Mouse (Mus musculus) spleen, adult 2 months (tissue): ENCODE measurements around the gene Cspg4. TPM values are rescaled to one million over a fixed set of nuclear protein-coding genes. Genes with fewer than 3 reads are reported as not detected.

ENCODE experiments used
- DNase-seq, 2 experiments: peaks; one replicate each; pipeline versions ENCODE4 v3.0.0 to v3.0.0-alpha.2; 2012 to 2021; ENCODE audit warnings: low spot score in 2 of 2, low read depth in 1 of 2
- H3K27ac ChIP-seq: fragments of 200-500 bp; 2 replicates; pipeline ENCODE4 v1.5.1; 2012; ENCODE audit warnings: low read length, inconsistent platforms; ENCODE audit not compliant: insufficient read depth
- H3K27me3 ChIP-seq: fragments of 200-500 bp; 2 replicates; pipeline ENCODE4 v1.6.1; 2012; ENCODE audit warnings: mild to moderate bottlenecking, moderate library complexity, low read length, inconsistent platforms; ENCODE audit not compliant: control insufficient read depth, insufficient read depth
- H3K36me3 ChIP-seq: fragments of 200-500 bp; 2 replicates; pipeline ENCODE4 v1.6.1; 2012; ENCODE audit warnings: mild to moderate bottlenecking, low read length, inconsistent platforms; ENCODE audit not compliant: control insufficient read depth, insufficient read depth
- H3K4me1 ChIP-seq: fragments of 200-500 bp; 2 replicates; pipeline ENCODE4 v1.6.1; 2011; ENCODE audit warnings: inconsistent platforms; ENCODE audit not compliant: control insufficient read depth, insufficient read depth, insufficient read length
- H3K4me3 ChIP-seq: fragments of 200-500 bp; 2 replicates; pipeline ENCODE4 v1.5.1; 2011; ENCODE audit warnings: mild to moderate bottlenecking, inconsistent platforms; ENCODE audit not compliant: insufficient read depth, insufficient read length; ENCODE audit errors: extremely low read depth
- CTCF ChIP-seq: fragments of 200-500 bp; IDR thresholded peaks from 2 replicates; pipeline ENCODE4 v1.5.1; 2011; ENCODE audit warnings: mild to moderate bottlenecking, inconsistent platforms; ENCODE audit not compliant: insufficient read depth, insufficient read length, insufficient replicate concordance; ENCODE audit errors: extremely low read depth
- POLR2A ChIP-seq: fragments of 200-500 bp; IDR thresholded peaks from 2 replicates; pipeline ENCODE4 v1.6.1; 2011; ENCODE audit warnings: low read depth, low read length, inconsistent platforms
- WGBS: fragments of 180-500 bp; shearing (Covaris S2); methylation state at CpG from one replicate; pipeline ENCODE4 v1.1.7; 2018; 5-methylcytosine and 5-hydroxymethylcytosine counted together
- polyA plus RNA-seq: library from polyadenylated mRNA; depleted of rRNA; stranded (reverse); fragments of >200 nt; gene quantifications from 2 replicates; pipeline ENCODE4 v1.2.3, GENCODE M21; 2012

The Cspg4 gene
- polyA plus RNA-seq, 1 experiment: 1.3 TPM

DNA sequence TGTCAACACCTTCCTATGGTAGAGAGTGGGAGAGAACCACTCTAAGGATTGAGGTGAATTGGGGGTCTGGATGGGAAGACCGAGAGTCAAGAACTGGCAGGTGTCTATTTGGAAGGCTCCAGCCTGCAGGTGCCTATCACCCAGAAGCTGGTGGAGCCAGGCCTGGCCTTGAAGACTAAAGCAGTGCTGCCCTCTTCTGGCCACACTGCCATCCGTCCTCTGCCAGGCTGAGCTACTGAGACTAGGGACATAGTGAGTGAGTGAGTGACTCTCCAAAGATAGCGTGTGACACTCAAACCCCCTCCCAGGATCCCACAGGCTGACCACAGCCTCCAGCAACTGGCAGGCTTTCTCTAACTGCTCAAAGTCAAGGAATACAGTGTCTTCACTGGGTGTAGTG lies 17.3 kb upstream of the Cspg4 start:
- H3K27ac ChIP-seq: no peak overlapping the region
- DNase-seq: peak; percentile 5 to 22
- no peaks in the 10 kb centered on the region for H3K27me3 ChIP-seq
- H3K4me1 ChIP-seq: no peaks in the 10 kb centered on the region
- WGBS: 12% methylated on average over 3 of the region's 3 CpGs
- H3K36me3 ChIP-seq: no peaks in the 10 kb centered on the region
- no peak overlapping the region for H3K4me3 ChIP-seq
- TF ChIP-seq CTCF (peak; percentile 53; the same call in 1 of the 2 replicates), POLR2A (no peak)

DNA sequence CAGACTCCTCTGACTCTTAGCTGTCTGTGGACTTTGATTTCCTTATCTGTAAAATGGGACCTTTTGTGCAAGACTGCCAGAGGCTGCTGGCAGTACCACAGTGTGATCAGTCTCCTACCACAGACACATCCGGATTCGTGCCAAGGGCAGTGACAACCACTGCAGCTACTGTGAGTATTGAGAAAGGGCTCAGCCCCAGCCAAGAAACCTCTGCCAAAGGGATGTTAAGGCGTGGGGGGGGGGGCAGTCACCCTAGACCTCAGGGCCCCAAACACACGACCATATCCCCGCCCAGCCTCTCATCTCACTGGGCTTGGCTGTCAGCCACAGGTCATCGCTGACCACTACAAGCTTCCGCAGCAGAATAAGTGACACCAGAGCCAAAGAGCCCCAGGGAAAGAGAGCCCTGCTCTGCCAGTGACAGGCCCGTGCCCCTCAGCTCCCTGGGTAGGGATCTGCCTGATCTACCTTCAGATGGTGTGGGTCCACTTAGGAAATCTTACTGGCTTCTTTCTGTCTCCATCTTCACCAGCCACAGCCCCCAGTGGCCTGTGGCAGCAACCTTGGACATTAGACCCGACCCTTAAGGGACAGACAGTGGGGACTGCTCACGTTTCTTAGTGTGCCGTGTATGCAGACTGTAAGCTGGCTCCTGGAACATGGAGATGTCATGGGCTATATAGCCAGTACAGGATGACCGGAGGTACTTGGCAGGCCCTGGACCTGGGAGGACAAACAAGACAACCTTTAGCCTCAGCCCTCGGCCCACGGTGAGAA lies 14.5 kb upstream of the Cspg4 start:
- Histone ChIP-seq H3K4me3 (no peak overlapping the region), H3K4me1 (no peaks in the 10 kb centered on the region), H3K36me3 (no peaks in the 10 kb centered on the region), H3K27me3 (no peaks in the 10 kb centered on the region), H3K27ac (no peak overlapping the region)
- DNase-seq: no peak
- WGBS: 78% methylated on average over 14 of the region's 14 CpGs
- TF ChIP-seq CTCF (no peak), POLR2A (no peak)

DNA sequence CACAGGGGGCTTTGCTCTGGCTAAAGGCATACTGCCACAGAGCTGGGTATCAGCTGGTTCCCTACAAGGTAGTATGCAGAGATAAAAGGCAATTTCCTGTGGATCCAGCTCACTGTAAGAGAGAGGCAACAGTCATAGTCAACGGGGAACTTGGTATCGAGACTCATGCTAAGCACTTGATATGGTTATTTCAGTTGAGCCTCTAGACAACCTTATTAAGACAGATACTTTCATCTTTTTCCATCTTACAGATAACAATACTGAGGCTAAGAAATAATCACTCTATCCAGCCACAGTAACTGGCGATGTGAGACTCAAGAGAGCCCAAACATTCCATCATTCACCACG lies 14.0 kb upstream of the Cspg4 start:
- 73% methylated on average over 4 of the region's 4 CpGs for WGBS
- Histone ChIP-seq H3K4me1 (no peaks in the 10 kb centered on the region), H3K36me3 (no peaks in the 10 kb centered on the region), H3K27ac (no peak overlapping the region), H3K4me3 (no peak overlapping the region), H3K27me3 (no peaks in the 10 kb centered on the region)
- no peak for TF ChIP-seq CTCF
- no peak for DNase-seq

DNA sequence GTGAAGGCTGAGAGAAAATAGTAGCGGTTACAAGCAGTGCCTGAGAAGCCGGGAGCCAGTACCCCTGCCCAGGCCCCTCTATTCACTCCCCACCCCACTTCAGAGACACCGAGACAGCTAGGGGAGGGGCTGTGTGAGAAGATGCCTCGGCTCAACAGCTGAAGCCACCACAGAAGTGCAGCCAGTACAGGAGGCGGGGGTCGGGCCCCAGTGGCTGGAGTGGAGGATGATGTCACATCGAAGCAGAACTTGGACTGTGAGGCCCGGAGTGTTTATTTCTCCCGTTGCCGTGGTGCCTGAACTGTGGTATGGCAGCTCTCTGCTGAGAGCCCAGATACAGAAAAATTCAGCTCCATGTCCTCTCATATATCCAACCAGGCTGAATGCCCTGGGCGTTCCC lies 13.1 kb upstream of the Cspg4 start:
- Histone ChIP-seq H3K4me1 (no peaks in the 10 kb centered on the region), H3K27me3 (no peaks in the 10 kb centered on the region), H3K27ac (no peak overlapping the region), H3K36me3 (no peaks in the 10 kb centered on the region), H3K4me3 (no peak overlapping the region)
- WGBS: 35% methylated on average over 11 of the region's 11 CpGs
- DNase-seq: no peak
- TF ChIP-seq POLR2A (no peak), CTCF (no peak)

DNA sequence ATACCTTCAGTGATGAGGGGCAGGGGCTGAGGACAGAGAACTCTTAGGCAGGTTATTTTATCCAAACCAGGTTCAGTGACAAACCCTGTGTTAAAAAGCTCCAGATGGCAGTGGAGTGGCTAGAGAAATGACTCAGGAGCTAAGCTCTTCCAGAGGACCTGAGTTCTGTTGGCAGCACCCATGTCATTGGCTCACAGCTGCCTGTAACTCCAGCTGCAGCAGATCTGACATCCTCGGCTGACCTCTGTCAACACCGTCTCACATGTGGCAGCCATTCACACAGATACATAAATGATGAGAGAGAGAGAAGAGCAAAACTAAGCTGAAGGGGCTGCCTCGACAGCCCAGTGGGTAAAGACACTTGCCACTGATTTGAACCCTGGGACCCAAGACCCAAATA lies 7.4 kb upstream of the Cspg4 start:
- no peaks in the 10 kb centered on the region for H3K27me3 ChIP-seq
- no peak for DNase-seq
- TF ChIP-seq CTCF: no peak
- no peak for TF ChIP-seq POLR2A
- no peaks in the 10 kb centered on the region for H3K36me3 ChIP-seq
- H3K27ac ChIP-seq: no peak overlapping the region
- H3K4me3 ChIP-seq: no peak overlapping the region
- no peaks in the 10 kb centered on the region for H3K4me1 ChIP-seq
- WGBS: 75% methylated on average over 3 of the region's 3 CpGs

DNA sequence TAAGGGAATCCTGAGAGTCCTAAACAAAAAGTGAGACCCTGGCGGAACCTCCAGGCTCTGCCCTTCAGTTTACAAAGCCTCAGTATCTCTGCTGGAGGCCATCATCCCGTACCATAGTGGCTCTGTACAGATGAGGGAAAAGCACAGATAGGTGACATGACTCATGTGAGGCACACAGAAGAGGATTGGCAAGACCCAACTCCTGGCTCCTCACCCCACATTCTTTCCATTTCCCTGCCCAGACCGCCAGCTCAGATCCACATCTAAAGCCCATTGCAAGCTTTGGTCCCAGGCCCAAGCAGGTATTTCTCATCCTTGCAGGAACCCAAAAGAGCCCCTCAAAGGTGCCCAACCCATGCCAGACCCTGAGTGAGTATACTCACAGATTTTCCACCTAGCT lies 4.8 kb upstream of the Cspg4 start:
- DNase-seq: no peak
- no peak overlapping the region for H3K27ac ChIP-seq
- TF ChIP-seq CTCF: no peak
- TF ChIP-seq POLR2A: no peak
- H3K27me3 ChIP-seq: no peaks in the 10 kb centered on the region
- H3K4me1 ChIP-seq: no peaks in the 10 kb centered on the region
- no peak overlapping the region for H3K4me3 ChIP-seq
- 80% methylated on average over 3 of the region's 3 CpGs for WGBS
- no peaks in the 10 kb centered on the region for H3K36me3 ChIP-seq

DNA sequence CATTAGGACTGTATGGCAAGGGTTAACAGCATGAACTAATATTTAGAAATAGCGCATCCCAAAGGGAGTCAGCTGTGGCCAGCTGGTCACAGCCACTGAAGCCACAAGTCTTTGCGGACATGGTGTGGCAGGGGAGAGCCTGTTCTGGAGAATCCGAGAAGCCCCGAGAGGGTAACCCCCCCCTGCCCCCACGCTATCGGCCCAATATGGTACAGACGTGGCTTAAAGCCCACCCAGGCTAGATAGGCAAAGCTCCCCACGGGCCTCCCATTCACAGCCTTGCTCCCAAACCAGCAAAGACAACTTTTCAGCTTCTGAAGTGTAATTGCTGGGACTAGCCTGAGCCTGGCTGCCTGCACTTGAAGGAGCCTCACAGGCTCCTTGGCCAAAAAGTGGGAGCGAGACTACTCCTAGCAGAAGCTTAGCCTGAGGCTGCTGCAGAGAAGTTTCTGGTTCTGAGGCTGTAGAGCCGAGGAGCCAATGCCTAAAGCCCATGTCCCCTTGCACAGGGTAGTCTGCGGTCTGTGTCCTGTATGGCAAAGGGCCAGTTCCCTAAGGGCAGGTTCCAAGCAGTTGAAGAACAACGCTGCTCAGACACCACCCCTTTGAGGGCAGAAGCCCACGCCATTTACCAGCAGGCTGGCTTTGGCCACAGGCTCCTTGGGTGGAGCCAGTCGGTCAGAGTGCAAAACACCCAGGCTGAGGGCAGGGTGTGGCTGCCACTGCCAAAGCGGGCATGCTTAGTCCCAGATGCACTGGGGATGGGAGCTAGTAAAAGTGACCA lies 4.2 kb upstream of the Cspg4 start:
- DNase-seq: no peak
- Histone ChIP-seq H3K4me1 (no peaks in the 10 kb centered on the region), H3K4me3 (no peak overlapping the region), H3K27ac (no peak overlapping the region), H3K36me3 (no peaks in the 10 kb centered on the region), H3K27me3 (no peaks in the 10 kb centered on the region)
- 73% methylated on average over 15 of the region's 15 CpGs for WGBS
- TF ChIP-seq CTCF (no peak), POLR2A (no peak)
